Mouse (Mus musculus) CH12.LX (cell line): Measurements from ENCODE around the gene Cdkl5. TPM values are rescaled to one million over a fixed set of nuclear protein-coding genes. Genes with fewer than 3 reads are reported as not detected.

ENCODE experiments used
- DNase-seq: peaks from one replicate; pipeline ENCODE4 v3.0.0-alpha.2; 2013; ENCODE audit errors: extremely low read depth
- H3K27ac ChIP-seq: 2 replicates; pipeline ENCODE4 v1.5.1; 2012; ENCODE audit warnings: low read depth, mild to moderate bottlenecking, control low read depth, moderate library complexity; ENCODE audit not compliant: insufficient read depth
- H3K27me3 ChIP-seq: replicated peaks from 2 replicates; pipeline ENCODE3; 2012; ENCODE audit warnings: inconsistent platforms
- H3K36me3 ChIP-seq, 2 experiments: replicated peaks in 1 of 2; 2 replicates each; pipeline versions ENCODE3 to v1.6.1; 2012; ENCODE audit warnings: inconsistent platforms in 1 of 2, low read length in 1 of 2, mild to moderate bottlenecking in 1 of 2, mixed read lengths in 1 of 2, moderate library complexity in 1 of 2; ENCODE audit not compliant: control insufficient read depth in 1 of 2, insufficient read depth in 1 of 2
- H3K4me1 ChIP-seq, 2 experiments: 2 replicates each; pipeline ENCODE4 v1.6.1; 2012; ENCODE audit warnings: inconsistent platforms in 1 of 2, moderate library complexity in 1 of 2; ENCODE audit not compliant: insufficient read depth in 2 of 2, control insufficient read depth in 1 of 2
- H3K4me2 ChIP-seq: 2 replicates; pipeline ENCODE4 v1.6.1; 2012; ENCODE audit warnings: low read depth, mild to moderate bottlenecking, control low read depth; ENCODE audit not compliant: poor library complexity, insufficient read depth, severe bottlenecking
- H3K4me3 ChIP-seq, 3 experiments: fragments of 150-350 bp in 1 of 3; sonication (generic) in 1 of 3; replicated peaks in 1 of 3; 2 replicates each; pipeline versions ENCODE3 to v1.5.1; 2011 to 2012; ENCODE audit warnings: low read depth in 2 of 3, low read length in 2 of 3, mild to moderate bottlenecking in 2 of 3, moderate library complexity in 2 of 3, control low read depth in 1 of 3, improper control_type of control experiment in 1 of 3, inconsistent platforms in 1 of 3, mixed read lengths in 1 of 3; ENCODE audit not compliant: poor library complexity in 1 of 3
- H3K79me2 ChIP-seq: replicated peaks from 2 replicates; pipeline ENCODE4 v1.6.1; 2012; ENCODE audit warnings: mild to moderate bottlenecking, moderate library complexity; ENCODE audit not compliant: control insufficient read depth, poor library complexity, insufficient read depth, severe bottlenecking; ENCODE audit errors: extremely low read depth
- H3K9ac ChIP-seq: 2 replicates; pipeline ENCODE4 v1.6.1; 2012; ENCODE audit warnings: low read depth, mild to moderate bottlenecking, control low read depth, moderate library complexity; ENCODE audit not compliant: insufficient read depth
- H3K9me3 ChIP-seq: replicated peaks from 2 replicates; pipeline ENCODE3; 2012; ENCODE audit warnings: low read length, inconsistent platforms, mixed read lengths
- BHLHE40 ChIP-seq: IDR thresholded peaks from 2 replicates; pipeline ENCODE4 v1.6.1; 2011; ENCODE audit warnings: mild to moderate bottlenecking, low read depth, low read length, improper control_type of control experiment
- CHD1 ChIP-seq: IDR thresholded peaks from 2 replicates; pipeline ENCODE4 v1.6.1; 2012; ENCODE audit warnings: low read depth, low read length, improper control_type of control experiment, inconsistent platforms
- CHD2 ChIP-seq: IDR thresholded peaks from 2 replicates; pipeline ENCODE4 v1.6.1; 2011; ENCODE audit warnings: low read length, improper control_type of control experiment
- CTCF ChIP-seq, 2 experiments: IDR thresholded peaks in 1 of 2; conservative IDR thresholded peaks in 1 of 2; 2 replicates each; pipeline ENCODE4 v1.5.1; 2011 to 2012; ENCODE audit warnings: low read depth in 2 of 2, low read length in 2 of 2, improper control_type of control experiment in 1 of 2, inconsistent platforms in 1 of 2, mild to moderate bottlenecking in 1 of 2, moderate library complexity in 1 of 2
- E2F4 ChIP-seq: IDR thresholded peaks from 2 replicates; pipeline ENCODE4 v1.6.1; 2011; ENCODE audit warnings: low read depth, low read length, improper control_type of control experiment; ENCODE audit not compliant: insufficient replicate concordance
- EP300 ChIP-seq: IDR thresholded peaks from 2 replicates; pipeline ENCODE4 v1.6.1; 2011; ENCODE audit warnings: low read length, improper control_type of control experiment
- ETS1 ChIP-seq: conservative IDR thresholded peaks from 2 replicates; pipeline ENCODE4 v1.6.1; 2012; ENCODE audit warnings: low read depth, mild to moderate bottlenecking, inconsistent platforms, low read length, improper control_type of control experiment, moderate library complexity
- GABPA ChIP-seq: IDR thresholded peaks from 2 replicates; pipeline ENCODE4 v1.6.1; 2012; ENCODE audit warnings: low read depth, low read length, improper control_type of control experiment, inconsistent platforms; ENCODE audit not compliant: insufficient replicate concordance
- HCFC1 ChIP-seq: IDR thresholded peaks from 2 replicates; pipeline ENCODE4 v1.6.1; 2012; ENCODE audit warnings: low read depth, mild to moderate bottlenecking, inconsistent platforms, low read length, improper control_type of control experiment
- IRF4 ChIP-seq: IDR thresholded peaks from 2 replicates; pipeline ENCODE4 v1.6.1; 2014; ENCODE audit warnings: low read depth, mild to moderate bottlenecking, inconsistent platforms, low read length, improper control_type of control experiment
- JUND ChIP-seq: conservative IDR thresholded peaks from 2 replicates; pipeline ENCODE4 v1.6.1; 2011; ENCODE audit warnings: low read depth, low read length, improper control_type of control experiment
- MAFK ChIP-seq: IDR thresholded peaks from 2 replicates; pipeline ENCODE4 v1.6.1; 2011; ENCODE audit warnings: low read length, improper control_type of control experiment; ENCODE audit not compliant: insufficient replicate concordance
- MAX ChIP-seq: IDR thresholded peaks from 2 replicates; pipeline ENCODE4 v1.6.1; 2011; ENCODE audit warnings: low read length, improper control_type of control experiment
- MAZ ChIP-seq: IDR thresholded peaks from 2 replicates; pipeline ENCODE4 v1.6.1; 2012; ENCODE audit warnings: low read depth, mild to moderate bottlenecking, inconsistent platforms, low read length, improper control_type of control experiment, moderate library complexity
- MXI1 ChIP-seq: IDR thresholded peaks from 2 replicates; pipeline ENCODE4 v1.6.1; 2011; ENCODE audit warnings: mild to moderate bottlenecking, low read depth, low read length, improper control_type of control experiment
- NRF1 ChIP-seq: IDR thresholded peaks from 2 replicates; pipeline ENCODE4 v1.6.1; 2014; ENCODE audit warnings: low read depth, mild to moderate bottlenecking, inconsistent platforms, low read length, improper control_type of control experiment, moderate library complexity
- SIN3A ChIP-seq: IDR thresholded peaks from 2 replicates; pipeline ENCODE4 v1.6.1; 2012; ENCODE audit warnings: low read length, improper control_type of control experiment, inconsistent platforms
- SMC3 ChIP-seq: IDR thresholded peaks from 2 replicates; pipeline ENCODE4 v1.6.1; 2011; ENCODE audit warnings: low read depth, low read length, improper control_type of control experiment
- TBP ChIP-seq: conservative IDR thresholded peaks from 2 replicates; pipeline ENCODE4 v1.6.1; 2011; ENCODE audit warnings: low read depth, low read length, improper control_type of control experiment
- UBTF ChIP-seq: IDR thresholded peaks from 2 replicates; pipeline ENCODE4 v1.6.1; 2012; ENCODE audit warnings: low read depth, mild to moderate bottlenecking, inconsistent platforms, low read length, improper control_type of control experiment, moderate library complexity
- USF1 ChIP-seq: IDR thresholded peaks from 2 replicates; pipeline ENCODE4 v1.6.1; 2014; ENCODE audit warnings: low read depth, mild to moderate bottlenecking, inconsistent platforms, low read length, improper control_type of control experiment
- ZC3H11A ChIP-seq: IDR thresholded peaks from 2 replicates; pipeline ENCODE4 v1.6.1; 2012; ENCODE audit warnings: low read depth, mild to moderate bottlenecking, inconsistent platforms, low read length, improper control_type of control experiment
- ZKSCAN1 ChIP-seq: IDR thresholded peaks from 2 replicates; pipeline ENCODE4 v1.6.1; 2012; ENCODE audit warnings: low read depth, inconsistent platforms, low read length, improper control_type of control experiment, borderline replicate concordance
- ZNF384 ChIP-seq: IDR thresholded peaks from 2 replicates; pipeline ENCODE4 v1.6.1; 2012; ENCODE audit warnings: low read depth, low read length, improper control_type of control experiment, inconsistent platforms
- dilution Hi-C: fragments of 300-500 bp; cut with MboI; formaldehyde crosslinking; loops from 2 replicates; pipeline ENCODE4 v1.14.3; 2020; ENCODE audit warnings: low sequenced_read_pairs; ENCODE audit not compliant: extremely low pct_unique_long_range_greater_than_20kb, extremely low pct_ligation_motif_present
- in situ Hi-C: fragments of 300-500 bp; cut with MboI; formaldehyde crosslinking; loops from 3 replicates; pipeline ENCODE4 v1.14.3; 2019; ENCODE audit warnings: low sequenced_read_pairs, low pct_ligation_motif_present, low pct_unique_long_range_greater_than_20kb, mixed read lengths
- polyA plus RNA-seq: library from polyadenylated mRNA; unstranded; fragments of >175 nt; gene quantifications from 2 replicates; pipeline ENCODE4 v1.2.1, GENCODE M21; 2012; ENCODE audit warnings: low read depth; ENCODE audit not compliant: insufficient read length
- total RNA-seq, 2 experiments: library from RNA; depleted of rRNA; stranded (reverse); fragments of 300-350 nt in 1 of 2; fragments of >200 nt in 1 of 2; gene quantifications; 2 replicates each; pipeline ENCODE4 v1.2.3; 2012 to 2014

The Cdkl5 gene
- total and polyA plus RNA-seq, 3 experiments = 0.25 to 0.63 (median 0.30) TPM

- no peak overlapping the region for H3K27ac ChIP-seq
- no peak for DNase-seq
- TF ChIP-seq CHD1 = no peak
- TF ChIP-seq MAX = no peak
- TF ChIP-seq UBTF = no peak
- TF ChIP-seq EP300 = no peak
- H3K36me3 ChIP-seq = no peaks in the 10 kb centered on the region
- no peaks in the 10 kb centered on the region for H3K27me3 ChIP-seq
- no peaks in the 10 kb centered on the region for H3K4me1 ChIP-seq
- H3K9me3 ChIP-seq = no peaks in the 10 kb centered on the region
- in situ Hi-C loops (no loop called here), dilution Hi-C loops (no loop called here)
- H3K4me3 ChIP-seq = no peak overlapping the region
- H3K4me2 ChIP-seq = no peak overlapping the region
- no peaks in the 10 kb centered on the region for H3K79me2 ChIP-seq
- H3K9ac ChIP-seq = no peak overlapping the region
Measured at GRCm38 (mm10) chrX:160906477-160906876, 88.0 kb downstream of the Cdkl5 start.

GRCm38 (mm10) chrX:160905913-160906312 lies 88.6 kb downstream of the Cdkl5 start:
- Histone ChIP-seq H3K36me3 (no peaks in the 10 kb centered on the region), H3K9ac (no peak overlapping the region), H3K9me3 (no peaks in the 10 kb centered on the region), H3K4me2 (no peak overlapping the region), H3K4me1 (no peaks in the 10 kb centered on the region), H3K27me3 (no peaks in the 10 kb centered on the region), H3K4me3 (no peak overlapping the region), H3K27ac (no peak overlapping the region), H3K79me2 (no peaks in the 10 kb centered on the region)
- no peak for DNase-seq
- TF ChIP-seq ZNF384 (no peak), MAFK (no peak), HCFC1 (no peak), ZKSCAN1 (no peak), MAX (no peak), CTCF (conservative IDR thresholded peaks at IDR 0.05 in 1 of 2, IDR thresholded peaks at IDR 0.05 in 1 of 2; ENCODE audit: low read depth in 2 of 2, low read length in 2 of 2) (no peak), CHD2 (no peak)
- in situ Hi-C loops (no loop called here), dilution Hi-C loops (no loop called here)

GRCm38 (mm10) chrX:160905041-160905678 lies 89.3 kb downstream of the Cdkl5 start:
- Histone ChIP-seq H3K4me1 (no peaks in the 10 kb centered on the region), H3K9ac (no peak overlapping the region), H3K9me3 (no peaks in the 10 kb centered on the region), H3K36me3 (no peaks in the 10 kb centered on the region), H3K79me2 (no peaks in the 10 kb centered on the region), H3K4me2 (no peak overlapping the region), H3K4me3 (no peak overlapping the region), H3K27me3 (no peaks in the 10 kb centered on the region), H3K27ac (no peak overlapping the region)
- DNase-seq = no peak
- TF ChIP-seq MXI1 = no peak
- TF ChIP-seq MAFK = no peak
- no peak for TF ChIP-seq CTCF (conservative IDR thresholded peaks at IDR 0.05 in 1 of 2, IDR thresholded peaks at IDR 0.05 in 1 of 2; ENCODE audit: low read depth in 2 of 2, low read length in 2 of 2)
- TF ChIP-seq UBTF = no peak
- TF ChIP-seq ZC3H11A = no peak
- no peak for TF ChIP-seq TBP
- TF ChIP-seq ETS1 = no peak
- no peak for TF ChIP-seq USF1
- no peak for TF ChIP-seq E2F4
- no peak for TF ChIP-seq NRF1
- no peak for TF ChIP-seq BHLHE40
- TF ChIP-seq ZNF384 = no peak
- TF ChIP-seq SMC3 = no peak
- TF ChIP-seq GABPA = no peak
- TF ChIP-seq SIN3A = no peak
- TF ChIP-seq MAZ = no peak
- TF ChIP-seq IRF4 = no peak
- no peak for TF ChIP-seq JUND
- no peak for TF ChIP-seq CHD1
- in situ Hi-C loops (no loop called here), dilution Hi-C loops (no loop called here)
